Mouse (Mus musculus): ENCODE measurements around the gene Sbk2.

- TF ChIP-seq CTCF (IDR thresholded peaks at IDR 0.05; ENCODE audit: extremely low read depth, insufficient read depth, low read length) (no peak), POLR2A (IDR thresholded peaks at IDR 0.05; ENCODE audit: extremely low read depth, insufficient read depth, low read length) (no peak)
Measured at GRCm38 (mm10) chr7:4950561-4951342, 13.5 kb downstream of the Sbk2 start.
